Mouse (Mus musculus) induced T-regulatory cell, adult 2 months (primary cell): ENCODE measurements around the gene Slc25a12.
"Not testable (repeated sequence)": the region's sequence is repeated elsewhere in the genome, so short reads cannot be mapped to it uniquely, and the experiment has no call there.

Source experiments
- DNase-seq: peaks from one replicate; pipeline ENCODE4 v3.0.0-alpha.2; 2012; ENCODE audit warnings: low read depth

Gene Slc25a12

DNA sequence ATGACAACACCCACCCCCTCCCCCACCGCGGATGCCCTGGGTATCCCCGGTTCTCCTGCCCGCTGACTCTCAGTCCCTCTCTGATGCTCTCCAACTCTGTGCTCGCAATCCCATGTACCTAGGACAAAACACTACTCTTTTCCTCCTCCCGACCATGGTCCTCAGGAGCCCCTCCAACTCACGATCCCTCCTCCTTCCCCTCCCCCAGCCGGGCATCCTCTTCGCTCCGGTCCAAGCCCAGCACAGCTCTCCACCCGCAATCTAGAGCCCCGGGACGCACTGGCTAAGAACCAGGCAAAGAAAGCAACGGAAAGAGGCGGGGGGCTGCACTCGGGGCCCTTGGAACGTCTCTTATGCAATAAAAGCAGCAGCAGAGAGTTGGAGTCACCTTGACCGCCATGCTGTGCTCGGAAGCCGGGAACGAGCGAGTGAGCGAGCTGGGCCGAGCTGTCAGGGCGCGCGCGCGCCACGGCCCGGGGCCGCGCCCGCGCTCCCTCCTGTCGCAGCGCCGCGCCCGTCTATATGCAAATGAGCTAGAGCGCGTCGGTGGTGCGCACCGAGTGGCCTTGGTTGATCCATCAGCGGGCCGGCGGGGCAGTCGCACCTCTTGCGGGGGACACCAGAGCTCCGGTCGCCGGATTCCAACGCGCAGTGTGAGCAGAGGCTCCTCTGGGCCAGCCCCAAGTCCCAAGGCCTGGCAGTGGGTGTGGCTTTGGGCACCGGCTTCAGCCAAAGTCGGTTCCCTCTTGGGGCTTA is at the start of gene Slc25a12:
Gene Slc25a12 (minus strand): TSS at position 625 of the 756 bp plus-strand sequence.
- peak; percentile 91 for DNase-seq

DNA sequence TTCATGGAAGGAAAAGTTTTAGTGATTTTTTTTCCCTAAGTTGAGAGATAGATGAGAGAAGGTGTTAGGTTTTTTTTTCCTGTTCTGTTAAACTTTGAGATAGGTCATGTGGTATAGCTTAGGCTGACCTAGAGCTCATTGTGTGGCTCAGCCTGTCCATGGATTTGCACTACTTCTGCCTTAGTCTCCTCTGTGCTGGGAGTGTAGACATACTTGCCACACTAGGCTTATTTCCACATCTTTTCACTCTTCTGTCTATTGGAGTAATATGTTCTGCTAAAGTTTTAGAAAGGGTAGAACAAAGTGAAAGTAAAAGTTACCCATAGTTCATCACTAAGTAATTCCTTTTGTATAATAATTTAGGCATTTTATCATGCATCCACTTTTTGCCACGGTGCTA is 38.1 kb upstream of the Slc25a12 start:
- DNase-seq = no peak

DNA sequence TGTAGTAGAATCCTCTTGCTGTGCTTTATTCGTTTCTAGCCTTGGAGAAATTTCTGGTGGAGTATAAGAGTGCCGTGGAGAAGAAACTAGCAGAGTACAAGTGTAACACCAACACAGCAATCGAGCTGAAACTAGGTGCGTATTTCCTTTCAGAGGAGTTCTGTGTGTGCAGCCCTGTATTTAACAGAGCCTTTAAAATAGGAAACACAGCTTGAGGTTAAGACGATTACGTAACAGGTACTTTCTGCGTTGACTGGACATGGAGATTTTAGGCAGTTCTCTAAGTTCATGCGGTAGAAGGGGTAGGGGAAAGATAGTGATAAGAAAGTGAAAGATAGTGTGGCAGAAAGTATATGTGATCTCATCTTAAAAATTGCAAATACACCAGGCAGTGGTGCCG is 22.3 kb upstream of the Slc25a12 start:
- DNase-seq = peak; percentile 85

DNA sequence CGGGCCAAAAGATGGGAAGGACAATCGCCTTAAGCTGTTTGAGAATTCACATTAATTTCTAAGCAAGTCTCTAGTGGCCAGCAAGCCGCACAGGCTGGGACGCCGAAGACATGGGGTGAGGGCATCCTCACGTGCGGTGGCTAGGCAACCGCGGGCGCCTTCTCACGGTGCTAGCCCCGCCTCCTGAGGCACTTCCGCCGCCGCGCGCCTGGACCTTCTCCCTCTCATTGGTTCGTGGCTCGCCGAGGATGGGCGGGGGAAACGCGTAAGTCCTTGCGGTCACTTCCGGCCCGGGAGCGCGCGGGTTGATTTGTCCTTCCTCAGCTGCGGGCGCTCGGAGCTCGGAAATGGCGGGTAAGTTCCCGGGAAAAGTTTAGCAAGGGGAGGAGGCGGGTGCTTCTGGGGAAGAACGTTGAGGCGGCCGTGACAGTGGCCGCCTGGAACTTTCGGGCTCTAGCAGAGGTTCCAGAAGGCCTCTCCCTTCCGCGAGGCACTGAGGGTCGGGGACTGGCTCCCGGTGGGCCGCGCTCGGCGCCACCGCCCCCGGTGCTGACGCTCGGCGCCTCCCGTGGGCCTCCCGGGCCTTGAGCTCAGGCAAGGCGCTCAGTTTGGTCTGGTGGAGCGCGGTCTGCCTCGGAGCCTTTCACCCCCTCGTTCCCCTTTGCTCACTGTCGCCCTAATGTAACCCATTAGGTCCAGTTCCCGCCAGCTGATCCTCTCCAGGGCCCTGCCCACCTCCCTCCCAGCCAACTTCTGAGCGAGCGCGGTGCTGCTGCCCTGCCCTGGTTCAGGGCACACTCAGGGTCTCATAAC is 21.6 kb upstream of the Slc25a12 start, which contains the start of gene Hat1:
Gene Hat1 (plus strand): TSS at position 8 of the 813 bp plus-strand sequence.
- peak; percentile 99 for DNase-seq

DNA sequence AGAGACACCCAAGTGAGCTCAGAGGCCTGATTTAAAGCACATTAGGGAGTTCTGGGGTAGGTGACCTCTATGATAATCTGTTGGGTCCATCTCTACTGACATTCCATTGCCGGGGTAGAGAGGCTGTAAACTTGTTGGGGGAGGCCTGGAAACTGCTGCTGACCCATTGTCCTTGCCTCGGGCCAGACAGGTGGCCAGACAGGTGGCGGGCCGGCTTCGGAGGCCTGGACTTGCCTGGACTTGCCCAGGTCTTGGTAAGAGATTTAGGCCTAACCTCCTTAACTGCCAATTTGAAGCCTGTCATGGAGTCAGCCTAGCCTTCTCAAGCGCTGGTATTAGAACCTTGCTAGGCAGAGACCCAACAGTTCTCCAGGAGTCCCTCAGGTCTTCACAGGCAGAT is 20.2 kb upstream of the Slc25a12 start:
- no peak for DNase-seq

DNA sequence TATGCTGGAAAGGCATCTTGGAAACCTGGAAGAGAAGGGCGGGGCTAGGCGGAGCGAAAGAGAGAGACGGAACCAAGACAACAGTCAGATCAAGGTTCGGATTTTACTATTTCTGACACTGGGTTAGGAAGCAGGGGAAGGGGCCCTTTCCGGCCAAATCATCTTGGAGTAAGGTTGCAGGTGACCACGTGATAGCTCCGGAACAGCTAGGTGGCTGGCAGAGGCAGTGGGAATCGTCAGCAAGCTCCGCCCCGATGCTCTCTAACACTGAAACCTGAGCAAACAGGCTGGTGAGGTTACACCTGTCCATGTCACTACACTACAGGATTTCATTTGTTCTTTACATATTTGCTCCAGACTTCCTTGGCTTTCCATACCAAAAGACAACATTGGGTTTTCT is 16.3 kb upstream of the Slc25a12 start:
- no peak for DNase-seq

DNA sequence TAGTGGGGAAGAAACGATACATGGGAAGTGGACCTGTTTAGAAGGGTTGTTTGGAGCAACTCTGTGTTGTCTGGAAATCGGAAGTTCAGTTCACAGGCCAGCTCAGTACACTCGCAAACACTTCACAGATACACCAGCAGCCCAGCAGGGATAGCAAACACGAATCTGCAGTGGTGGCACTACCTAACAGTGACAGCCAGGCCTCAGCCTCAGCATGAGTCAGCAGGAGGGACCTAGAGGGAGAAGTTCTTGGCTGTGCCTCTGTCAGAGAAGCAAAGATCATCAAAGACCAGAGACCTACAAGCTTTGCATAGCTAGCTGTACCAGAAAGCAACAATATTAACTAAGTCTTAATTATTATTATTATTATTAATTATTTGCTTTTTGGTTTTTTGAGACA is 14.4 kb upstream of the Slc25a12 start:
- no peak for DNase-seq

DNA sequence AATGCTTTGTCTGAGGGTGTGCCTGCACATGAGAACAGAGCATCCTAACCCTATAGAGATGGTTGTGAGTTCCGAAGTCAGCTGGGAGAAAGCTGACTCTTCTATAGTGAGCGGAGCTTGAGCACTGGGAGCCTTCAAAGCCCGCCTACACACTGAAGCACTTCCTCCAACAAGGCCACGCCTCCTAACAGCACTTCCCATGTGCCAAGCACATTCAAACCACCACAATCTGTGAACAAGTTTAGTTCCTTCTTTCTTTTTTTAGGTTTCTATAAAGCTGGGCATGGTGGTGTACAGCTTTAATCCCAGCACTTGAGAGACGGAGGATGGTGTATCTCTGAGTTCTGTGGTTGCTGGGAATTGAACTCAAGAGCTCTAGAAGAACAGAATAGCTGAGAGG is 9.9 kb upstream of the Slc25a12 start:
- DNase-seq = no peak

DNA sequence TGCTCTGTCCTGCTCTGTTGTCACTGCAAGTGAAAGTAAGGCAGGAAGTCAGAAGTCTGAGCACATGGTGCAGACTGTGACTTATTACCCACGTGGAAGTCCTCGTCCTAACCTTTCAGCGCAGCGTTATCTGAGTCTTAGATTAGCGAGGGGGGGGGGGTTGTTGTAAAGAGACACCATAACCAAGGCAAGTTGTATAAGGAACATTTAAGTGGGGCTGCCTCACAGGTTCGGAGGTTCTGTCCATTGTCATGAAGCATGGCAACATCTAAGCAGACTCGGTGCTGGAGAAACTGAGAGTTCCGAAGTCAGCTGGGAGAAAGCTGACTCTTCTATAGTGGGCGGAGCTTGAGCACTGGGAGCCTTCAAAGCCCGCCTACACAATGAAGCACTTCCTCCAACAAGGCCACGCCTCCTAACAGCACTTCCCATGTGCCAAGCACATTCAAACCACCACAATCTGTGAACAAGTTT is 8.9 kb upstream of the Slc25a12 start:
- DNase-seq = peak; percentile 63

DNA sequence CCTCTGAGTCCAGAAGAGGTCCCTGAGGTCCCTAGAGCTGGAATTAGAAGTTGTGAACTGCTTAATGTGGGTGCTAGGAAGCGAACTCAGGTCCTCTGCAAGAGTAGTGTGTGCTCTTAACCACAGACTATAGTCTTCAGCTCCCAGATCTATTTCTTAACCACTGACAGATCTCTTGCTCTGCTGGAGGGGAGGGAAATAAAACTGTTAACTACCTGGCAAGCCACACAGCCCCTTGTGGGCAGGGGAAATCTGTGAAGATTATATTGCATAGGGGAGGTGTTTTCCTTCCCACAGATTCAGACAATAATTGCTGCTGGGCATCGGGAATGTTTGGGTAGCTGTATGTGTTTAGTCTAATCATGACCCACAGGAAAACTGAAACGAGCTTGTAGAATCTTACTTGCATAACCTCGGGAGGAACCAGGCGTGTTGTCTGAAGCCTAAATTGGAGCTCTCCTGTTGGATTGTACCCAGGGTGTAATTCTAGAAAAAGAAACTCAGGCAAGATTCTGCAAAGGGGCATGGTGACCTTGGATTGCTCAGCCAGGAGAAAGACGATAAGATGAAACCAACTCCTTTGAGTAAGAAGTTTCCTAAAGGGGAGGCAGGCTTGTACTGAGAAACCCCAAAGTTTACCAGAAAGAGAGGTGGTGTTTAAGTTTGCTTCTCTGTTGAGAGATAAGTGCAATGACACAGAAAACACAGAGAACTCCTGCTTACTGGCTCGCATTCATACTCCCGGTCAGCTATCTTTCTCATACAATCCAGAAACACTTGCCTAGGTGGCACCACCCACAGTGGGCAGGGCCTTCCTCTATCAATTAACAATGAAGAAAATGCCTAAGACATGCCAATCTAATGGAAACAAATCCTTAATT is 7.0 kb upstream of the Slc25a12 start:
- no peak for DNase-seq

DNA sequence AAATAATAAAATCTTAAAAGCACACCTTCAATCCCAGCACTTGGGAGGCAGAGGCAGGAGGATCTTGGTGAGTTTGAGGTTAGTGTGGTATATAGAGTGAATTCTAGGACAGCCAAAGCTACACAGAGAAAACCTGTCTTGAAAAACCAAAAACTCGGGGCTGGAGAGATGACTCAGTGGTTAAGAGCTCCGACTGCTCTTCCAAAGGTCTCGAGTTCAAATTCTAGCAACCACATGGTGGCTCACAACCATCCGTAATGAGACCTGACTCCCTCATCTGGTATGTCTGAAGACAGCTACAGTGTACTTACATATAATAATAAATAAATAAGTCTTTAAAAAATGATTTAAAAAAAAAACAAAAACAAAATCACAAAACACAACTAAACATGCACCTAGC is 4.7 kb upstream of the Slc25a12 start:
- DNase-seq = not testable (repeated sequence)

DNA sequence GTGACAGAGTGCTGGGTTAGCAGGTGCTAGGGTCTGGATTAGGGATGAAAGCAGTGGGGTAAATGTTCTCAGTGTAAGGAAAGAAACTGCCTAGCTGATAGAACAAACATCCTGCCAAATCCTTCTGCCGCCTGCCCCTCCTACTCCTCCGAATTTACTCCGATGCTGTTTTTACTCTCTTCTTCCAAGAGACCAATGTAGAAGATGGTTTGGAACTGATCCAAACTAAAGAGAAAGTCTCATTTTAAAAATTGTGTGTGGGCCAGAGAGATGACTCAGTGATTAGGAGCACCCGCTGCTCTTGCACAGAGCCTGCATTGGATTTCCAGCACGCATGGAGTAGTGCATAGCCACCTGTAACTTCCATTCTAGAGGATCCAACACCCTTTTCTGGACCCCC is 4.2 kb upstream of the Slc25a12 start:
- no peak for DNase-seq

DNA sequence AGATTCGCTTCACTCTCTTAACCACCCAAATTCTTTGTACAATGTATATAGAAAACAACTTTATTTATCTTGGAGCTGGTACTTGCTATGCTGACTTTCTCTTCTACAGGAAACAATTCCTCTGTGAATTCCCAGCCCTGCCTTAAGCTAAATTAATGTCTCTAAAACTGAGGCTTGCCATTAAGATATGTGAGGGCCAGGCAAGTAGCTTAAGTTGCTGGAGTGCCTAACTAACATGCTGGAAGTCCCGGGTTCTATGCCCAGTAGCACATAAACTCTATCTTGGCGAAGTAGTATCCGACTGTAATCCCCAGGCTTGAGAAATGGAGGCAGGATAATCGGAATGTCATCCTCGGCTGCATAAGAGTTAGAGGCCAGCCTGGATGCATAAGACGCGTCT is 537 bp upstream of the Slc25a12 start:
- no peak for DNase-seq

DNA sequence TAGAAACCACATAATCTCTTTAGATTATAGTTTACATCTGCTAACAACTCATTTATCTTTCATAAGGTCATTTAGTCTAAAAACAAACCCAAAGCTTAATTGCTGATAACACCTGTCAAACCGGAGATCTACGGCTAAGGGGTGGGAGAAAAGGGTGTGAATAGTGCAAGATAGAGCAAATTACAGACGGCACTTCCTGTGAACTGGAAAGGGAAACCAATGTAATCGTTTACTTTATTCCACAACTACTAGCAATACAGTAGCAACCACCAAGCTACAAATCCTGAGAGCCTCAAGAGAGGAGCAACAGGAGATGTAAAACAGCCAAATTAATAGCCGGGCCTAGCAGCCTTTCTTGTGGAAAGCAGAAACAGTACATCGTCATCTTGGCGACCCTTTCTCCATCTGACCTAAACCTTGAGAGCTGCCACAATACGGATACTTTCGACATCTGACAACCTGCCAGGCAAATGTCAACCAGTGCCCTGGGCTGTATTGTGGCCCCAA is 878 bp downstream of the Slc25a12 start:
- DNase-seq = peak; percentile 68

DNA sequence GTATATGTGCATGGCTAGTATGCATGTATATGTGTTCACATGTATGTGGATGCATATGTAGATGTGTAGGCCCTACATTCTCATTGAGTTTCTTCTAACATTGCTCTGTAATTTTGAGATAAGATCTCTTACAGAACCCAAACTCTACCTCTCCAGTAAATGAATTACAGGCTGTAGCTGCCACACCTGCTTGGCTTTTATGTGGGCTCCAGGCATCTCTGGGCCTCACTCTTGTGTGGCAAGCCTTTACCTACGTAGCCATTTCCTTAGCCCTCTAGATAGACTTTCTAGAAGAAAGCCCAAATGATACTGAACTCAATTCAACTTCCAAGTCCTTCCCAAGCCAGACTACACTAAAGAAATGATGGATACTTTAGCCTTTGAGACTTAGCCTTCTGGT is 7.4 kb downstream of the Slc25a12 start:
- peak; percentile 27 for DNase-seq

DNA sequence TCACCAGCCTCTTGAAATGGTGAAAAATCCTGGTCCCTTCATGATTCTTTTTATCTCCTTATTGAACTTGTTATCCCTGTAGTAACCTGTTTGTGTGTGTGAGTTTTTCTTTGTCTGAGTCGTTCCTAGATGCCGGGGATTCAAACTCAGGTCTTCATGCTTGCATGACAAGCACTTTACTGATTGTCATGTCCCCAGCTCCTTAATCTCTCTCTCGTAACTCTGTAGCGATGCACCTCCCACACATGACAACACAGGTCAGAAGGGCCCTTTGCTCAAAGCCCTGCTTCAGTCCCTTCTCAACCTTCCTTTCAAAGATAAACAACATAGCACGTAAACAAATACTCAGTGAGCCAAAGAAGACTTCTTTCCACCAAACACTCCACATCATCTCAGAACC is 9.2 kb downstream of the Slc25a12 start:
- DNase-seq = no peak

DNA sequence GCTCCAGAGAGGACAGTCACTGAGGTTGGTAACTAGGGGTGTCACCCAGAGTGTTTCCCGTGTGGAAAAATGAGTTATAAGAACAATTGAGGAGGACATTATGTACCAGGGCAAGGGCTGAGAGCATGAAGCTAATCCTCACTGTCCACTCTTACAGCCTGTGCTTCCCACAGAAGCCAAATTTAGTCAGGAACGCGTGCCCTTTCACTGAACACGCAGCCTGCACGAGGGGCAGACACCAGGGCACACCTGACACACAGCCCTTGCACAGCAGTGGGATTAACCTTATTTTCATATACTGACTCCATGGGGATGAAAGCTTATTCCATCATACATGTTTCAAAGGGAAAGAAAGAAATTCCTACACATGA is 13.5 kb downstream of the Slc25a12 start:
- DNase-seq = no peak

DNA sequence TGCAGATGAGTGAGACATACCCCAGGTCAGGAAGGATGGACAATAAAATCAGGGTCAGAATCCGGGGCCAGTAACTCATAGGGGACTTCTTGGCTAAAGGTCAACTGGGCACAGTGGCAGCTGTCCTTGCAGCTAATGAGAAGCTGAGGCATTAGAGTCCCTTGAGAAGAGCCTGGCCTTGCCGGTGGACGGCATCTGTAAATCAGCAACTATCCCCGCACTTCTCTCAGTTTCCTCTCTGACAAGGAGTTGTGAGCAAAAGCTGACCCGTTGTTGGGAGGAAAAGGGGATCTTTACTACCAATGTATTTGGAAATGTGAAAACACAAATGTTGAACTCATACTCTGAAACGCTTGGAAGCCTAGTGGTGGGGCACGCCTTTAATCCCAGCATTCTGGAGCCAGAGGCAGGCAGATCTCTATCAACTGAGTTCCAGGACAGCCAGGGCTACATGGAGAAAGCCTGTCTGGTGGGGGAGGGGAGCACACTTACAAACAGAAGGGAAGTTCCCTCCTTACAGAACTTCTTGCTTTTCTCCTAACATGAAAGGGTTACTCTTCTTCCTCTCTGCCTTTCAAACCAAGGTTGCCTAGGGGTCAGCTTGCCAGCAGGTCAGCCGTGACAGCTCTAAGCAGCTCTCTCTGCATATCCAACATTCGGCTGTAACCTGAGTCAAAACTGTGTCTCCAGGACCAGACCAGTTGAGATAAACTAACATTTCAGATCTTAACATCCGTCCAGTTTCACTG is 14.1 kb downstream of the Slc25a12 start:
- DNase-seq = no peak

DNA sequence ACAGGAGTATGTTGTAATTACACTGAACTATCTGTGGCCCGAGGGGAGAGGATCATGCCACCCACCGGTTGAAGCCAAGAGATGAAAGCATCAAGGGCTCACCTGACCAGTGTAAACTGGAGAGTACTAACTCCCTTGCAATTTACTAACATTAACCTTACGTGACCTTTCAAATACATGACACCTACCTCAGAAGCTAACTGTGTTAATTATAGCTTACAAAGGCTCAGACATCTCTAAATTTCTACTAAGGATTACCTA is 15.9 kb downstream of the Slc25a12 start:
- no peak for DNase-seq

DNA sequence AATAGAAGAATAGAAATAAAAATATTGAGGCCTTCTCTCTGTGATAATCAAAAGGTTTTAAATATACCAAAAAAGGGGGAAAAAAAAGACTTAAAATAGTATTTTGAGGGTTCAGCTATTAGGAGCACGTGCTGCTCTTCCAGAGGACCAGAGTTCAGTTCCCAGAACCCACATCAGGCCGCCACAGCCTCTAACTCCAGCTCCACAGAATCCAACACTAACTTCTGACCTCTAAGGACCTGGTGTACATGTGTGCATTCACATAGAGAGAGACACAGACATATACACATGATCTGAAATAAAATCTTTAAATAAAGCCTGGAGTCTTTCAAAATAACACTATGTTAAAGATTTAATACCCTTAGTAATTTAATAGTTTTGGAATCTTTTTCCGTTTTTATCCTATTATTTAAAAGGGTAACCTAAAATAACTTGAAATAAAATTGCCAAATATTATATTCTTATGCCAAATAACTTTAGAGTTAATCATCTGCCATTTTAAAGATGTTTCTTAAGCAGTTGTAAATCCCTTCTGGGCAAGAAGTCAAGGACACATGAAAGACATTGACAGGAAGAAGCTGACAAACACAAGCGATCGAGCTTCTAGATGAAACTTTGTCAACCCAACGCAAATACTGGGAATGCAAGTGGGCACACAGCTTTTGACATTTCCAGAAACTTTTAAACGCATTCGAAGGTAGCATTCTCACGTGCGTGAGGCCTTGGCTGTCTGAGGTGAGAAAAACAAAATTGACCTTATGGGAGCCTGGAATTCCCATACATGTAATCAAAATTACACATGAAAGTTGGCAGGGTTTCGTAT is 16.4 kb downstream of the Slc25a12 start:
- DNase-seq = no peak

DNA sequence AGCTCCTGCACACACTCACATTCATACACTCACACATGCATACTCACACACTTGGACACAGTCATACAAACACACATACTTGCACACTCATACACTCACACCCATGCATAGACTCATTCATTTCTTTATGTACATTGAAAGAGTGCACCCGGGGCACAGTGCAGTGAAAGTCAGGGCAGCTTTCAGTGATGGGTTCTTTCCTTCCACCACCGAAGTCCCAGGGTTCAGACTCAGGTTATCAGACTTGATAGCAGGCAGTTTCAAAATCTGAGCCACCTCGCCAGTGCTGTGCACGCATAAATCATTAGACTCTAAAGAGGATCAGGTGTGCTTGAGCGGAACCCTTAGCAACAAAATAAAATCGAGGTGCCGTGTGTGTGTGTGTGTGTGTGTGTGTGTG is 17.4 kb downstream of the Slc25a12 start:
- no peak for DNase-seq
